8 mouse cellular contexts compared by ENCODE assay signal in the genomic region with DNA sequence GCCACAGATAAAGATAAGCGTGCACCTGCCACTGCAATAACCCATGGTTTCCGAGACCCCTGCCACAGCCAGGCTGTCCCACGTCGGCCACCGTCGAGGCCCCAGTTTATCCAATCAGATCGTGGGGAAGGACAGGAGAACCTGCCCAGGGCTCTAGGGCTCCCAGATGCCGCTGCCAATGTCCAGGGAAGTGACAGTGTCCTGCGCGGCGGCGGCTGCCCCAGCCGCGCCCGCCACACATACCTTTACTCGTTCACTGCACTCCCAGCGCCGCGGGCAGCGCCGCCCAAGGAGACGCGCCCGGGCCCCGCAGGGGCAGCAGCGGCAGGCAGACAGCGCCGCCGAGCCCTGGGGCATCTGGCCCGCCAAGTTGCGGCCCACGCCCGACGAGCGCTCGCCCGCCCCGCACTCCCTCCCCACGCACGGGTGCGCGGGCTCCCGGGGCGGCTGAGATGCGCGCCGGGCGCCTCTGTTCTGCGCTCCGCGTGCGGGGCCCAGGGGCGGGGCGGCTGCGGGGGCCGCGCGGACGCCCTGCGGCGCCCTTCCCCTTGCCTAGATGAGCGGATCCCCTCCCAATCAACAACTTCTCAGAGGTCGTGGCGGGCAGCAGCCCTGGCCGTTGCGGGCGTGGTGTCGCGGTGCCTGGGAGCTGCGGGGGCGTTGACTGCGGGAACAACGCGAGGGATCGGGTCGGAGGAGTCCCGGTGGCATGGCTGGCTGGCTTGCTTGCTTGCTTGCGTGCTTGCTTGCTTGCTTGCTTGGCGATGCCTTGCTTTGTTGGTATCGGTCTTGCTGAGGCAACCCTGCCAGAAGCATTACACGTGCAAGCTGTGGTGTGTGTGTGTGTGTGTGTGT. TPM values are rescaled to one million over a fixed set of nuclear protein-coding genes. Genes with fewer than 3 reads are reported as not detected.
DNase-seq lines count a peak whose midpoint lies in the region; ATAC-seq and TF ChIP-seq lines count a peak whose summit lies in the region.

Gene Nkain2, minus strand, starts transcription at position 811 of the 855 bp plus-strand sequence.

- H3K36me3 ChIP-seq in hindbrain, embryonic 16.5 days (ENCODE audit: control insufficient read depth, insufficient read depth, low read length) = no peaks in the 10 kb centered on the region
- H3K36me3 ChIP-seq in midbrain, embryonic 14.5 days (ENCODE audit: control insufficient read depth, insufficient read depth, low read length) = no peaks in the 10 kb centered on the region
- H3K36me3 ChIP-seq in stomach, postnatal 0 days (ENCODE audit: control insufficient read depth, insufficient read depth, low read length) = no peaks in the 10 kb centered on the region

- H3K9me3 ChIP-seq in hindbrain, embryonic 16.5 days (ENCODE audit: control insufficient read depth, low read length) = no peaks in the 10 kb centered on the region
- no peaks in the 10 kb centered on the region for H3K9me3 ChIP-seq in midbrain, embryonic 14.5 days (ENCODE audit: control insufficient read depth, low read length)
- no peaks in the 10 kb centered on the region for H3K9me3 ChIP-seq in stomach, postnatal 0 days (ENCODE audit: control insufficient read depth, low read length)

- peak; percentile 87 for ATAC-seq in hindbrain, embryonic 16.5 days
- peak; percentile 88 for ATAC-seq in midbrain, embryonic 14.5 days (ENCODE audit: low FRiP score, low TSS enrichment)
- ATAC-seq in stomach, postnatal 0 days (ENCODE audit: low FRiP score, low TSS enrichment) = peak; percentile 47; the same call in 1 of the 2 replicates
- ATAC-seq in inflammation-experienced regulatory T-cells, adult 6 months = no peak

- no peaks in the 10 kb centered on the region for H3K27me3 ChIP-seq in hindbrain, embryonic 16.5 days (replicated peaks; ENCODE audit: control insufficient read depth, insufficient read depth, low read length)
- H3K27me3 ChIP-seq in midbrain, embryonic 14.5 days (ENCODE audit: control insufficient read depth, insufficient read depth, low read length) = no peaks in the 10 kb centered on the region
- H3K27me3 ChIP-seq in stomach, postnatal 0 days (ENCODE audit: control insufficient read depth, insufficient read depth, low read length) = no peaks in the 10 kb centered on the region

- H3K27ac ChIP-seq in hindbrain, embryonic 16.5 days (ENCODE audit: low read depth, low read length) = peak within 1 kb of the TSS; percentile 85
- H3K27ac ChIP-seq in midbrain, embryonic 14.5 days (replicated peaks; ENCODE audit: low read depth, low read length) = peak within 1 kb of the TSS; percentile 89
- H3K27ac ChIP-seq in stomach, postnatal 0 days (replicated peaks) = no peak within 1 kb of the TSS

- H3K4me3 ChIP-seq in hindbrain, embryonic 16.5 days (ENCODE audit: low read length) = peak within 1 kb of the TSS; percentile 92
- H3K4me3 ChIP-seq in midbrain, embryonic 14.5 days (replicated peaks; ENCODE audit: low read depth, low read length) = peak within 1 kb of the TSS; percentile 86
- peak within 1 kb of the TSS; percentile 61 for H3K4me3 ChIP-seq in stomach, postnatal 0 days (ENCODE audit: low read depth, low read length)

- peak within 1 kb of the TSS; percentile 93 for H3K9ac ChIP-seq in hindbrain, embryonic 16.5 days (ENCODE audit: low read depth, low read length)
- H3K9ac ChIP-seq in midbrain, embryonic 14.5 days (replicated peaks; ENCODE audit: low read length) = peak within 1 kb of the TSS; percentile 92
- peak within 1 kb of the TSS; percentile 60 for H3K9ac ChIP-seq in stomach, postnatal 0 days (ENCODE audit: low read length)

- TF ChIP-seq EP300 in stomach, postnatal 0 days (optimal IDR thresholded peaks at IDR 0.05) = no peak

- no peak for TF ChIP-seq CTCF in stomach, postnatal 0 days (IDR thresholded peaks at IDR 0.05; ENCODE audit: low read depth)

- no peaks in the 10 kb centered on the region; the same call in 1 of the 2 replicates for H3K4me1 ChIP-seq in hindbrain, embryonic 16.5 days (ENCODE audit: control insufficient read depth, insufficient read depth, low read depth, low read length)
- H3K4me1 ChIP-seq in midbrain, embryonic 14.5 days (ENCODE audit: control insufficient read depth, insufficient read depth, low read length) = no peaks in the 10 kb centered on the region
- no peaks in the 10 kb centered on the region for H3K4me1 ChIP-seq in stomach, postnatal 0 days (replicated peaks; ENCODE audit: control insufficient read depth, insufficient read depth)

- peak within 1 kb of the TSS; percentile 88 for H3K4me2 ChIP-seq in hindbrain, embryonic 16.5 days (ENCODE audit: low read length)
- peak within 1 kb of the TSS; percentile 80 for H3K4me2 ChIP-seq in midbrain, embryonic 14.5 days (ENCODE audit: low read length)
- peak within 1 kb of the TSS; percentile 97 for H3K4me2 ChIP-seq in stomach, postnatal 0 days (replicated peaks; ENCODE audit: low read depth)

- DNase-seq in adrenal gland, adult 2 months = peak; percentile 20
- DNase-seq in cerebellum, postnatal 36 days = peak; percentile 46 to 51
- peak; percentile 21 for DNase-seq in gastrocnemius, adult 18-20 months (ENCODE audit: low spot score)
- DNase-seq in left cerebral cortex, adult 8-10 months (ENCODE audit: low spot score in 2 of 2) = peak; percentile 58 to 69
- peak; percentile 86 for DNase-seq in midbrain, embryonic 14.5 days
- peak; percentile 44 for DNase-seq in stomach, postnatal 0 days (ENCODE audit: low spot score)

- 1% methylated on average over 49 of the region's 81 CpGs for WGBS in hindbrain, embryonic 16.5 days
- WGBS in midbrain, embryonic 14.5 days = under 1% methylated on average over 81 of the region's 81 CpGs
- WGBS in stomach, postnatal 0 days = under 1% methylated on average over 59 of the region's 81 CpGs

RNA-seq across cellular contexts. Expression of gene Nkain2, which starts in this region (rescaled TPM):
- total RNA-seq in adrenal gland, adult 2 months (2021) = under 1 TPM; 0.09 to 0.21 TPM
- polyA plus RNA-seq in adrenal gland, adult 2 months (2012; rRNA removed) = 0.04 and 0.32 TPM in 2 replicates
- total RNA-seq in gastrocnemius, adult 18-20 months (2021) = under 1 TPM; 0.14 to 0.53 TPM
- 10.9 and 12.1 TPM in 2 replicates for polyA plus RNA-seq in hindbrain, embryonic 16.5 days (2015; fragmentation: Nextera tagmentation; extraction: Ambion mirVana)
- 10 to 100 TPM; 29.8 to 33.8 (median 31.4) TPM for total RNA-seq in left cerebral cortex, adult 8-10 months (2022)
- polyA plus RNA-seq in midbrain, embryonic 14.5 days (2014; fragmentation: Nextera tagmentation; extraction: Ambion mirVana) = 13.6 and 25.6 TPM in 2 replicates
- polyA plus RNA-seq in stomach, postnatal 0 days (2015; fragmentation: Nextera tagmentation; extraction: Ambion mirVana) = 0.58 and 0.87 TPM in 2 replicates
- polyA plus RNA-seq in inflammation-experienced regulatory T-cells, adult 6 months (2017; shearing (Covaris generic)) = not detected

Comparison
In these comparisons a context has a peak if more than half of its experiments do, and no peak if none do; other contexts are left out.
1. RNA of gene Nkain2 (total RNA-seq): 29.8 to 33.8 TPM in left cerebral cortex, adult 8-10 months; 0.14 to 0.53 TPM in gastrocnemius, adult 18-20 months and 0.09 to 0.21 TPM in adrenal gland, adult 2 months; every median in the first group is over 10 times any median in the second.
2. Peak in DNase-seq in adrenal gland, adult 2 months; RNA of the gene not detected or under 1 TPM.
3. Peak in DNase-seq in gastrocnemius, adult 18-20 months; RNA of the gene not detected or under 1 TPM.
4. Peak in DNase-seq, ATAC-seq, H3K4me3 ChIP-seq, H3K9ac ChIP-seq and H3K4me2 ChIP-seq in stomach, postnatal 0 days; RNA of the gene not detected or under 1 TPM.
5. DNase-seq: peak in every context shown above with its lines; median percentile 86 in midbrain, embryonic 14.5 days; 64 in left cerebral cortex, adult 8-10 months; 48 in cerebellum, postnatal 36 days; 44 in stomach, postnatal 0 days; 21 in gastrocnemius, adult 18-20 months; 20 in adrenal gland, adult 2 months.
6. Peak in every context shown above with its lines, with median percentiles within 50 percentile points of each other: H3K4me2 ChIP-seq, H3K4me3 ChIP-seq and H3K9ac ChIP-seq.